Mouse (Mus musculus) ES-CJ7 (cell line): Measurements from ENCODE around the gene Actbl2.

Experiments
- DNase-seq: peaks from one replicate; pipeline ENCODE4 v3.0.0; 2011; ENCODE audit warnings: low read depth, low spot score

Gene Actbl2

DNA sequence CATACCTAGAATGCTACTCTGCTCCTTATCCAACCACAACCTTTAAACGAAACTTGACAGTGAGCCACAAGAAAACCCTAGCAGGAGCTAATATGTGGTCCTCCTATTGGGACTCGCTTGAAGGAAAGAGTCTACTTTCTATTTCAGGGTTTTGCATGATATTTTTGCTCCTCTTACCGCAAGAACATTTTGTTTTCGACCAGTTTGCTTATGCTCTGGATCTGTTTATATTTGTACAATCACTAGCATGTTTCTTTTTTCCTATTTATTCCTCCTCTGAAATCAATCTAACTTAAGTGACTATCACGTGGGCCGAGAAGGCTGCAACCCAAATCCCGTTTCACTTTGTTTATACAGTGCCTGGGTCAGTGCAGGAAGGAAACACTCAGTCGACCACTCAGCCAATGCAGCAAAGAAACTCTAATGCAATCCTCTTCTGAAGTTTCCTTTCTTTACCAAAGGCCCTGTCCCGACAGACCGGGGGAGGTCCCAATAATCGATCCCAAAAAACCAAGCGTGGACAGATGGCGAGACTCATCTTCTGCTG is 15.0 kb downstream of the Actbl2 start:
- no peak for DNase-seq

DNA sequence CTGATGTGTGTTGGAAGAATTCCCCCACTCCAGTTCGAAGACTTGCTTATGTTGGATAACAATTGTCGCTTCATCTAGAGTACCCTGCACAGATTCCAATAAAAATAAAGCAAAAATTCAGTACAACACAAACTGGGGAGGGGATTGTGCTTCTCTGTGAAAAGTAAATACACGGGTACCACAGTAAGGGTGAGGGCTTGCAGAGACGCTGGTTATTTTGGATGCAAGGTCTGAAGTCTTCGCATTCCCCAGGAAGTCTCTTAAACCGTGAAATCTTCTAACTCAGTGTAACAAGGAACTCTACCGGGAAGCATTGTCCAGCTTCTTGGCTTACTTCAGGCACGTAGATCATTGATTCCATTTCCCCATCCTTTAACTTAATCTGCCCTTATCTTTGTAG is 17.1 kb downstream of the Actbl2 start:
- no peak for DNase-seq

DNA sequence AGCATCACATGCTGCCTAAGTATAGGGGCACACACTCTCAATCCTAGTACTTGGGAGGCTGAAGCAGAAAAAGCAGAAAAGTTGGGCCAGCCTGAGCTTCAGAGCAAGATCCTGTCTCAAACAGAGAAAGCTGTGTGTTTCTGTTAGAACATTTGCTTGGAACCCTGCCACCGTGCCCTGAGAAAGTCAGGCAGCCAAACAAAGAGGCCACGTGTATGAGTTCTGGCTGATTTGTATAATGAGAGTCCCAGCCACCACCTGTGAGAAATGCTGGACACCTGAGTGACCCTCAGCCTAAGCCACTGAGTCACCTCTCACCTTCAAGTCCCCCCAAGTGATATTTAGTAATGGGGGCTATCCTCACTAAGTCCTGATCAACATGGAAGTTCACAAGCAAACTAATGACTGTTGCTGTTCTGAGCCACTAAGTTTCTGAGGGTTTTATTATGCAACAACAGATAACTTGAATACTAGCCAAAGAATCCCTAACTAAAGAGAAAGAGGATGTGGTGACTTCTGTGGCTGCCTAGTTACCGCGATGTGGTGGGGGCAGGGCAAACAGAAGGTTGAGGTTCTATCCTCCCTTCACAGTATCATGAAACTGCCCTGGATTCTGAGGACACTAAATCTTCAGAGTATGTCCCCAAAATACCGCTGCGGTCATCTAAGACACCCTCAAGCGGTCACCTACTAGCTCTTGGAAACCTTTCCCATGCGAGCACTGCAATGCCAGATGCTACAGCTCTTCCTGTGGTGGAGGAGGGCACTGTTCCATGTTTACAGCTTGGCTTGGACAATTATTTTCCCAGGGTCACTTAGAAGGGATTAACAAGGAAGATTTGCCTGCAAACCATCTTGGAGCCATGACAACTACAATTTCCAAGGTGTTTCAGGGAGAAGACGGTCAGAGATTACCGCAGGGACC is 31.9 kb downstream of the Actbl2 start:
- no peak for DNase-seq

DNA sequence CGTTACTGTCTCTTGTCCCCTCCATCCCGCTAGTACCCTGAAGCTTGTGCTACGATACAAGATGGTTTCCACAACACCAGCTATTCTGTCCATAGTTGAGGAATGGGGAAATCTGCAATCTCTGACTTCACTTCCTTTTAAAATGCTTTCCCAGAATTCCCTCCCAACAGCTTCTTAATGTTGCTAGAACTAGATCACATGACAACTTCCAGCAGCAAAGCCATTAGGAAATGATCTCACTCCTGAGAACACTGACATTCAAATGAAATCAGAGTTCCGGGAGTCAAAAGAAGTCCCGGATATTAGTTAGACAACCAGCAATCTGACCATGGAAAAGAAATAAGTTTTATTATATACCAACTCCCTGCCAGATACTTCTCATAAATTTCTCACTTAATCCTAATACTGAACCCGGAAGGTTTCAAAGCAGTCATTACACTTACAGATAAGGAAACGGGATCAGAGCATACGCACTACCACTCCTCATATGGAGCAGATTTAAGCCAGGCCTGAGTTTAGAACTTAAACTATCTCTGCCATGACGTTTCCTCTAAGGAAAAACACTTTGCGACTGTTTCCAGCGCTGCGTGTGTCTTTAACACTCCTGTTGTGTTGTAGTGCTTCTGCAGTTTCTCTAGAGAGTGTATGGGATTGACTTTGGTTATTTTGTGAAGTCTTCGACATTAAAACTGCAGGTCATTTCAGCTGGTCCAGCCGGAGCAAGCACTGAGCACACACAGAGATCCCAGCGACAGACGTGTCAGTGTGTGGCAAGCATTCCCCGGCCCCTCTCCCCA is 36.5 kb downstream of the Actbl2 start:
- no peak for DNase-seq

DNA sequence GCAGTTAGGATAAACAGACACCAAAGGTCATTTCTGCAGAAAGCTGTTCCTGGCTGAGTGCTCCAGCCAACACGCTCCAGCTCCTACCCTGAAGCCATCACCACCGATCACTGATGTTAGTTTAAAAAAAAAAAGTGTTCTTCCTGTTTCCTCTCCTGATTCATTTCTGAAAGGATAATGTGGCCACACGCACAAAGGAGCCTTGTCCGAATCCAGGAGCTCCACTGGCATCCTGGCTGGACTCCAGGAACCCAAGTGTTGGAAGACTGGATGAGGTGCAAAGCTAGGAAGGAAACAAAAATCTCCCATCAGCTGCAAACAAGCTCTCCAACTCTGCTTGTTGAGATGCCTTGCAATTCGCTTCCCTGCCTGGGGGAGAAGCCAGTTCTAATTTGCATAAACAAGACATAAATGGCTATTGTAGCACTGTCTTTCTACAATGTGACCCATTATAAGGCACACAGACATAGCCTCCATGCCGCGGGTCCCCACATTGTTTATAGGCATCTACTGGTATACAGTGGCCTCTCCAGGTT is 37.2 kb downstream of the Actbl2 start:
- no peak for DNase-seq

DNA sequence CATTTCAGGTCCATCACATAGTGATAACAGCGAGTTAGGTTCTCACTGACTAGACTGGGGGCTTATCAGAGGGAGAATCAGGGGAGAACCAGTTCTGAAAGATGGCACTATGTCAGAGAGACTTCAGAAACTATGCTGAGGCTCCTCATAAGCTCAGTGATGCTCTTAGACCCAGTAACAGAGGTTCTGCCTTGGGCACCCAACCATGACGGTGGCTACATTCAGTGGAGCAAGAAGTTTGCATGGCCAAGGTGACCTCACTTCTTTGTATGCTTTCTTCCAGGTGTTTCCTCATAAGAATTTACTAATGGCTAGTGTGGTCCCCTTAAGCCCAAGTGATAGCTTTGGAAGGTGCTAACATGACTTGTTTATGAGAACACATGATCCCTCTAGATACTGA is 38.7 kb downstream of the Actbl2 start:
- no peak for DNase-seq

DNA sequence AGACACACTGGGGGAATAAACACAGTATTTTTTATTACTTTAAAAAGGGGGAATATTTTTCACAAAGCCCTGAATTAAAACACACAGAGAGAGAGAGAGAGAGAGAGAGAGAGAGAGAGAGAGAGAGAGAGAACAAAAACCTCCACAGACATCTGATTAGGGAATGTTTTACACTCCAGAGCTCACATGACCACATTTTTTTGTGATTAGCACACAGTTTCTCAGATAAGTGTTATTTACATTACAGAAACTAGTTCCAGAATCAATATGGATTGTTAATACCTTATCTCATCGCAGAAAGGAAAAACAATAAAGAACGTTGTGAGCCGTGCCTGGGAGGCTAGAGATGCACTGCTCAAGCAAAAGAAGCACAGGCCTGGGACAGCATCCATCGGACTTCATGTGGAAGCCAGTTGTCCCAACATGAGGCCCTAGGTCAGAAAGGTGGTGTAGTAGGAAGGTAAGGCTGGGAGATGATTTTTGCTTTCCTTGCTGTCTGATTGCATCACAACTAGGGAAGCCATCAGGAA is 40.2 kb downstream of the Actbl2 start:
- DNase-seq, result no peak

DNA sequence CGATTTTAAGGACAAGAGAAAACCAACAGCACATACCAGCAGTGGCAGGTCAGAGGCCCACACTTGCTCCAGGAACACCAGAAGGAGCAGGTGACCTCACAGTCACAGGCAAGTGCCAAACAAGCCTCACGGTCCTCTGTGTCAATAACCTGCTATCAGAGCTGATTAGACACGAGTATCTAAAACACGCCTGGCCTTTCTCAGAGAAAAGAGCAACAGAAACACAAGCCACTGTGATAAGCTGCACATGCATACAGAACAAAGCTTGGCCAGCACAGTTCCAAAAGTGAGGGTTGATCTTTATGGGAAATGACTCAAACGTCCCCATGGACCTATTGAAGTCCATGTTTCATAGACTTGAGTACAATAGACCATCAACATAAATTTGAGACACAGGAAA is 41.2 kb downstream of the Actbl2 start:
- no peak for DNase-seq

DNA sequence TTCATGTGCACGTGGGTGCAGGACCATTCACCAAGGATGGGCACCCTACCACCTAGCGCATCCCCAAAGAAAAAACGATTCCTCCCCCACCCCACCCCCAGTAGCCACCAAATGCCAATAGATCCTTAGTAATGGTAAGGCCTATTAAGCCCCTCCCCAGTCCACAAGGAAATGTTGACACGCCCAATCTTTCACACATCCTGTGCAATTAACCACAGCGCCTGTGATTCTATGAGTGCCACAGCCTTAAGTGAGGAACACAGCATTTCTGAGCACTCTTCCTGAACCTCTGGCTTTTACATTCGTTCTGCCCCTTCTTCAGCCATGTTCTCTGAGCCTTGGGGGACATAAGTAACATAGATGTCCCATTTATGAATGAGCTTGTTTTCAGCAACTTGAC is 42.8 kb downstream of the Actbl2 start:
- DNase-seq, result no peak

DNA sequence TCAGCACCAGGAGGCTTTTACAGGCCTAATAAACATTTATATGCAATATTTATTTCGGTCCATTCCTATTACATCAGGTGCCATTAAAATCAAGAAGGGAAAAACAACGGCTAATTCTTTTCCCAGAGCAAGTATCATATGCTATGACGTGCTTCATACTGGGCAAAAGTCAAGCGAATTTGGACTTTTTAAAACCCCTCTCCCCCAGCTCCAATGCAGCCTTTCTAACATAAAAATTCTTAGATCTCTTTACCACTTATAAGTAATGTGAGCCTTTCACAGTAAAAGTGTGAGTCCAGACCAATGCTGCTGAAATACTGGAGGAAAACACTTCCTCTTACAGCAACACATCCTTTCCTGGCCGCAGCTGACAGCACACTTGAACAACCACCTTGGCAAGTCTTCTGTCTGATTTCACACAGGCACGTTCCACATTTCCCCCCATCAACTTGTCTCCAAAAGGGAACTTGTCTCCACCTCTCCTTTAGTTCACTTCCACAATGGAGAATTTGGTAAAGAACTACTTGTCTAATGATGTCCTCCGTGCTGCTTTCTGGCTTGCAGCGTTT is 44.4 kb downstream of the Actbl2 start:
- DNase-seq, result no peak

DNA sequence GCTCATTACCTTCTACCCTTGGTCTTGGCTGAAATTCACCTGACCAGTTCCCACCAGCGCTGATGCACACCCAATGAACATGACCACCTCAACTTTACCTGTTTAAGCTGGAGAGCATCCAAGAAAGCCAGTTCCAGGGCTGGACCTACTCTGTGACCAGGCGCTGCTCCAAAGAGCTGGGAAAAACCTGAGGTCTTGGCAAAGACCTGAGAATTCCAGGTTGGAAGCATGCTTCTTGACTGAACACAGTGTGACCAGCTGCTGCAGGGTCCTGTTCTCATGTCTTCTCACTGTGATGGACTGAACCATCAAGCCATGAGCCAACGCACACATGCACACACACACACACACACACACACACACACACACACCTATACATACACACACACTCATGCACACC is 46.0 kb downstream of the Actbl2 start:
- DNase-seq, result no peak

DNA sequence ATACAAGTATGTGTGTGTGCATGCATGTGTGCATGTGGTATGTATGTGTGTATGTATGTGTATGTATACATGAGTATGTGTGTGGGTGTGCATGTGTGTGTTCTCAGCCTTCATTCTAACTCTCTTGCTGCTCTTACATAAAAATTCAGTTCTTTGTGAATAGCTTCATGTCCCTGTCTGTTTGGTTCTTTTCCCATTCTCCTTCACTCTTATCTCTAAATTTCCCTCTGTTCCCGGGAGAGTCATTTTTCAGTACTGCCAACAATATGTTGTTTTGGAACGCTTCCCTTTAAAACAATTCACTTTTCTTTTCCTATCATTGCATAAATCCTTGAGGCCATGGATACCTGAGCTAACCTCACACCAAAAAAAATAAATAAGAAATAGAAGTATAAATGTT is 46.6 kb downstream of the Actbl2 start:
- no peak for DNase-seq

DNA sequence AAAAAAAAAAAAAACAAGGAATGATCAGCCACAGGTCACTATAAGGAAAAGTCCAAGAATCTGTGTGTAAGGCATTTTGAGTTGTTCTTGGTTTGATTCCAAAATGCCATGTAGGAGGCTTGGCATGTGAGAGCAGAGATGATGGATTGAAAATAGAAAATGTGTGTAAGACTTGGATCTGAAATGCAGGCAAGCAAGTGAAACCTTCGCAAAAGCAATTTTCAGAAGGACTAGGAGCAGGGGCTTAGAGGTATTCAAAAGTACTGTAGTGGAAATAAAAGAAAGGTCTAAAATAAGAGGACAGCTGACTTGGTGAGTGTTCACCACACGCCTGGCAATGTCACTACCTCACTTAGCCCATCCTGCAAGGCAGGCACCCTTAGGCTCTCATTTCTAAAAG is 49.4 kb downstream of the Actbl2 start:
- no peak for DNase-seq

DNA sequence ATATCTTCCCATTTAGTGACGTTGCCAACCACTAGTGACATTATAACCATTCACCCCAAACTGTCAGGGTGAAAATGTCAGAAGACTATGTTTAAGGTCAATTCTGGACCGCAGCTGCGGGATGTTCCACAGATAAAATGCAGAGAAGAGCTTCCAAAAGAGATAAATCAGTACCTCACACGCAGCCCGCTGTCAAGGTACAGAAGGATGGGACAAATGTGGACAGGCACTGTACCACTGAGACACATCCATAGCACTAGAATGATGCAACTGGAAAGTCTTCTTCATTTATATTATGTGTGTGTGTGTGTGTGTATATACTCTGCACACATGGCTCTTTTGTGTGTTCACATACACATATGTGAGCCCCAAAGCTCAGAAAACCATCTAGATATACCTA is 49.9 kb downstream of the Actbl2 start:
- DNase-seq, result no peak
